Mouse (Mus musculus): ENCODE measurements at regions not wholly inside any gene's neighbourhood (a gene's known extent, or its start where the extent isn't known, plus 50 kb on each side); places are given as distances from the start of the nearest gene placed in this dataset.

DNA sequence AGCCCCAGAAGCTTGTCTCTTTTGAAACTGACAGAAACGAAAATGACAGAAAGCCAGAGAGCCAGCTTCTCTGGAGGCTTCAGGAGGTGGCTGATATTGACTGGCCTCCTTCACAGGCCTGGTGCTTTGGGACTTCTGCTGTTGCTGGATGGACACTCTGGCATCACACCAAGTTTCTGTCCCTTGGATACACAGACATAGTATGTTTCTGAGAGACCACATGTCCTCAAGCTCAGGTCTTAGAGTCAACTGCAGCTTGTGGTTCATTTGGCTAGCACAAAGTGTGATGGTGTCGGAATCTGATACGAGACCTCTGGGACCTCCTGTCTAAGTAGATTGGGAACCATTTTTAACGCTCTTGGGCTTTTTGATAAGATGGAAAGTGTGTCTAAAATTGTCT, 502.0 kb downstream of the Sqor start:
- TF ChIP-seq CTCF (IDR thresholded peaks at IDR 0.05): no peak
- Histone ChIP-seq H3K4me3 (no peak overlapping the region), H3K27ac (no peak overlapping the region)
- no peak for DNase-seq
- intact Hi-C loops (cut with DNase I): no loop called here

DNA sequence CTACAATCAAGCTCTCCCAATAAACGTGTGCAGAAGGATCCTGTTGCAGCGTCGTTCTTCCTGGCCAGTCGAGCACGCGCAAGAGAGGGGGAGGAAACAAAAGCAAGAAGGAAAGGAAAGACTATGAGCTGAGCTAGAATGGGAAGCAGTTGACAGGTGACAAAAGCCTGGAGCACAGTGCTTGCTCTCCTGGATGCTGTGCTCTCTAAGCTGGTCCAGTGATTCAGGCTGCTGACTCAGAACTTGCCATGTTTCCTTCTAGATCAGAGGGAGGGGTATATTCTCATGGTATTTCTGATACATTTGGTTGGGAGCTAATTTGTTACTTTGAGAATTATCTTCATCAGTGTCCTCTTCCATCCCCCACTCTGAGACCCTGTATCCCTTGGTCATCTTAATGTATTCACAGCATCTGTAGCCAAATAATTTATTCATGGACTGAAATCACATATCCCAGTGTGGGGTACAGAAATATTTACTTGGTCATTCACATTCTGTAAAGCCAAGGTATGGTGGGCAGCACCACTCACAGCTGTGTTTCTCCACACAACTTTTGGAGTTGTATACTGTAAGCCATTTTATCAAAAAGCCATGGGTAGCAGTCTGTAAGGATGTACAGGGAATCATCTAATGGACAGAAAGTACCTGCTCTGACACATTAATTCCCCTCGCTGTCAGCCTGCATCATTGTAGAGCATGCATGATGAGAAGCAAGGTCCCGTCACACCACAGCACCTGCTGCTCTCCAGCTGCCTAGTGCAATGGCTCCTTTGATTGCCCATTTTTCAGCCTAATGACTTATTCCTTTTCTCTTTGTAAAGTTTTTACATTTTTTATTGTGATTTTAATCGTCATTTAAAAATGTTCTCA, 510.1 kb downstream of the Sqor start:
- H3K27ac ChIP-seq: no peak overlapping the region

DNA sequence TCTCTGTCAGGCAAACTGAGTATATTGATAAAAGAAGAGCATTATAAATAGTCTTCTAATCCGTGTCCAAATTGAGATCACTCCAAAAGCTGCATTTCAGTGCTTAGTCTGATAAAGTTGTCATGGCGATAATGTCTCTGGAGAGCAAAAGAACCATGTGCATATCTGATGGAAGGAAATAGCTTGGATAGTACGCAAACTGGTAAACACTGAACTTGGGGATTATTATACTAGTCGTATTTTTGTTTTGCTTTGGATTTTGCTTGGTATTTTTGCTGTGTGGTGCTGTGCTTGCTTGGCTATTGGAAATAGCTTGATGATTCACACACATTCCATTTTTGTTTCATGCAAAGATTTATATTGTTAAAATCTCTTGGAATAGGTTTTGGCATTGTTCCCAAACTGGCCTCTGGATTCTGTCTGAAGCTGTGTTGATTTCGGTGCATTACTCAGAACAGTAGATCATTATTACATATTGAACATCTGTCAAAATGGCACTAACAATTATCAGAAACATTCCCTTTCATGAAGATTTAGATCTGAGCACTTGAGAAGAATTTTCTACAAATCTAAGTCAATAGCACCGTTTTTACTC, 510.8 kb downstream of the Sqor start:
- DNase-seq: no peak
- no peak overlapping the region for H3K27ac ChIP-seq
- intact Hi-C loops (cut with DNase I): no loop called here
- H3K4me3 ChIP-seq: no peak overlapping the region
- TF ChIP-seq CTCF (IDR thresholded peaks at IDR 0.05): no peak

More for the DNA sequence above, 510.1 kb downstream of the Sqor start:
- no peak for DNase-seq
- H3K4me3 ChIP-seq: no peak overlapping the region
- intact Hi-C loops (cut with DNase I): no loop called here
- TF ChIP-seq CTCF (IDR thresholded peaks at IDR 0.05): no peak

DNA sequence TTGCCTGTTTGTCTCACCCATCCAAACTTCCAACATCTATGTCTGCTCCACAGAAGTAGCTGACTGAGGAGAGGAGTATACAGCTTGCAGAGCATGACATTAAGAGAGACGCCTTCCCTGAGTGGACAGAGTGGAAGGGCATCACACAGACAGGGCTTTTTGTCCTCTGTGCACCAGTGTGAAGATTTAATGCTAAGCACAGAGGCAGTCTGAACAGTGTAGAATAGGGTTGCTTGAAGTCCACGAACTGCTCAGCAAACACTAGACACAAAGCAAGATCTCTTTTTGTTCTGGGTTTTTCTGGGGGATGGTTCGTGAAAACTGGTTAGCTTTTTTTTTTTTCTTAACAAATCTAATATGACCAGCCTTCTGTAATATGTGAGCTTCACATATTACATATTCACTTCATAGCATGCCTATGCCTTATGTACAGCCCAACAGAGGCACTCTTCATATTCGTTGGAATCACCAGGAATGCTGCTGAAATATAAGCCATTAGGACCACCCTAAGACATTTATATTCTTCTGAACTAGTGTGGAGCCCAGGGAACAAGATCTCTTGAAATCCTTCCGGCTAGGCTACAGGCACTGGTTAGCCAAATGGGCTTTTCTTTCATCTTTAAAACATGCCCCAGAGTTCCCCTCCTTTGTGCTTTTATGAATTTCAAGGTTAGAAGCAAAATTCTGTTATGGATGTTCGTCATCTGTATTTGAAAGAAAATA, 546.7 kb downstream of the Sqor start:
- Histone ChIP-seq H3K4me3 (no peak overlapping the region), H3K27ac (no peak overlapping the region)
- intact Hi-C loops (cut with DNase I): no loop called here
- DNase-seq: no peak
- no peak for TF ChIP-seq CTCF (IDR thresholded peaks at IDR 0.05)

DNA sequence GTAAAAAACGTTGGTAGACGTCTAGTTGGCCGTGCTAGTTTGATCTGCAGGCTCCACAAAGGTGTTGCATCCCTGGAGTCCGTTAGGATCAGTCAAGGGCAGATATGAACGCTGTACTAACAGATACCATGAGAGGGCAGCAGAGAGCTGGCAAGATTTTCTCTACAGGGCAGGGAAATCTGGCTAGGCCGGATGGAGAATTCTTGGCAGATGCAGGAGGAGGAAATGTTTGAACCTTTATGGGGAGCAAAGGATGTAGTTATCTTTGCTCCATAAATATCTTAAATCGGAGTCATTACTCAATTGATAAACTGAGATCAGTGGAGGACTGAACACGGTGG, 547.2 kb downstream of the Sqor start:
- TF ChIP-seq CTCF (IDR thresholded peaks at IDR 0.05): peak; percentile 75
- H3K27ac ChIP-seq: no peak overlapping the region
- no peak overlapping the region for H3K4me3 ChIP-seq
- peak; percentile 35 for DNase-seq
- intact Hi-C loops (cut with DNase I): no loop called here

DNA sequence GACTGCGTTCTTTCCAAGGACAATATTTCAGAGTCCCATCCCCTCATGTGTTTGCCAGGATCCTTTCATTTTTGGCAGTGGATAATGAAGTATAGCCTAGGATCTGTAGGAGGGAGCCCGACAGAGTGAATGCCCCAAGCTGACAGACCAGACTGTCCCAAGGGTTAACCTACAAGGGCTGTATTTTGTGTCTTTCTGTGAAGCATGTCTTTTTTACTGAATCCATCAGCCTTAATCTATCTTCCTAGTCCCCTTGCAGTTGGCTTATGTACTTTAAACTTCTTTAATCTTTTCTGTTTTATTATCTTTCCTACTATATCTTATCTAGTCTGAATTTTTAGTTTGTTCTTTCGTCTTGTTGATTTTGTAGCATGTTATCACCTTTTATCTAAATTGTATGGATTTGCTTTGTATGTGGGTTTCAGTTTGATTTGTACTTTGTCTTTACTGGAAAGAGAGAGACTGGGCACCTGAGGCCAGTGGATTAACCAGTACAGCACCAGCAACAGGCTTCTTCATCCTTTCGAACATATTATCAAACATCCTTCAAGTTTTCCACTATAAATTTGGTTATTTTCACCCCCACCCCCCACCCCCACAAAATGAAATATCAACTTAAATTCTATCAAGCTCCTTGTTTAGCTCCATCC, 555.5 kb downstream of the Sqor start:
- no peak for TF ChIP-seq CTCF (IDR thresholded peaks at IDR 0.05)
- Histone ChIP-seq H3K4me3 (no peak overlapping the region), H3K27ac (no peak overlapping the region)
- DNase-seq: no peak
- intact Hi-C loops (cut with DNase I): no loop called here

DNA sequence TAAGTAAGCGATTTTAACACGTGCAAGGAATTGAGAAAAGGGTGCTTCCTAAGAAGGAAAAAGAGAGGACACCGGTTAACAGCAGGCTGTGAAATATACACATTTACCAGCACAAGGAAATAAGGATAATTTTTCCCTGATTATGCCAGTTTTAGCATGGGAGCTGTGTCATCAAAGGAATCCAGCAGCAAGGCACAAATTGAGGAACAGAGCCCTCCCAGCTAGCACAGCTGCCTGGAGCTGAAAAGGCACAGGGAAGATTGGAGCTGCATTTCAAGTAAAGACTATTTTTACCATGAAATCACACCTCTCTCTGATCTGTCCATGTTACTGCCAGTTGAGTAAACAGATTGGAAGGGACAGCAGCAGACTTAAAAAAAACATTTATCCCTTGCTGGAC, 558.7 kb downstream of the Sqor start:
- Histone ChIP-seq H3K27ac (no peak overlapping the region), H3K4me3 (no peak overlapping the region)
- no peak for TF ChIP-seq CTCF (IDR thresholded peaks at IDR 0.05)
- DNase-seq: no peak
- intact Hi-C loops (cut with DNase I): no loop called here

DNA sequence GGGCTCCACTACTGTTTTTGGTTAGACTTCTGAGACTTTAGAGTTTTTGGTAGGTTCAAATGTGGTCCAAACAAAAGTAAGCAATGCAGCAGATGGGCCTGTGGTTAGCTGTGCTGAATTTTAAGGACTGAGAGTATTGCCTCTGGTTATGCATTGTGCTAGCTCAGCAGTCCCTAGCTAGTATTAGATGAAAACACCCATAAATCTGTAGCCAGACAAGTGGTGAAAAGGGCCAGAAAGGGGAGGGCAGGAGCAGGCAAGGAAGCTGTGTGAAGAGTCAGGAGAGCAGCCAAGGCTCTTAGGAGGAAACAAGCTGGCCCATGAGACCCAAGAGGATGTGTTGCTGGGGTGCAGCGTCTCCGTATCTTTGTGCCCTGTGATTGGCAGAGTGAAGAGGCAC, 559.9 kb downstream of the Sqor start:
- H3K4me3 ChIP-seq: no peak overlapping the region
- TF ChIP-seq CTCF (IDR thresholded peaks at IDR 0.05): no peak
- intact Hi-C loops (cut with DNase I): no loop called here
- no peak overlapping the region for H3K27ac ChIP-seq
- no peak for DNase-seq

DNA sequence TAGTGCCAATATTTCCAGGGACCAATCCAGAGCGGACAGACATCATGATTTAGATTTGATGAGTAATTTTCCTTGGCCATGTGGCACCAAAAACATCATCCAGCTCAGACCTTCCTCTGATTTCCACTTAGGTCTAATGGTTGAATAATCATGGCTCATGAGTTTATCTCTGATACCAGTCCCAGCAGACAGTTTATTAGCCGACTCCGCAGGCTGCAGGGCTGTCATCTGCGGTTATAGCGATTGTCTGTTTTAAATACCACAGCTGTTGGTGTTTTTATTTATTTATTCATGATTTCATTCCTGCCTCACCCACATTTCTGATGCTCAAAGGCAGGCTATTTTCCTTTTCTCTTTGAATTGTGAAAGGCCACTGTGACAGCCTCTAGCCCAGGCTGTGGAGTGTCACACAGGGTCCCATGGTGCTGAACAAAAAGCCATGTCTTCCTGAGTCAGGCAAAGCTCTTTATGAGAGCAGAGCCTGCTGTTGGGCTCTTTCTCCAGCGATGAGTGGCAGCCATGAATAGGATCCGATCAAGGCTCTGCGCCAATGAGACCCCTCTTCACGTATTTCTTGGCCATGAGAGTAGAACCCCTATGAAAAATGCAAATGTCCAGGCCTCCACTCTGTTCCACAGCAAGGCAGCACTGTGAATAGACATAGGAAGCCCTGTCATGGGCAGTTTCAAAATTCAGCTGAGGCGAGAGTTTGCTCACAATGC, 584.7 kb downstream of the Sqor start:
- no peak overlapping the region for H3K27ac ChIP-seq
- DNase-seq: no peak
- intact Hi-C loops (cut with DNase I): no loop called here
- no peak overlapping the region for H3K4me3 ChIP-seq
- TF ChIP-seq CTCF (IDR thresholded peaks at IDR 0.05): no peak

DNA sequence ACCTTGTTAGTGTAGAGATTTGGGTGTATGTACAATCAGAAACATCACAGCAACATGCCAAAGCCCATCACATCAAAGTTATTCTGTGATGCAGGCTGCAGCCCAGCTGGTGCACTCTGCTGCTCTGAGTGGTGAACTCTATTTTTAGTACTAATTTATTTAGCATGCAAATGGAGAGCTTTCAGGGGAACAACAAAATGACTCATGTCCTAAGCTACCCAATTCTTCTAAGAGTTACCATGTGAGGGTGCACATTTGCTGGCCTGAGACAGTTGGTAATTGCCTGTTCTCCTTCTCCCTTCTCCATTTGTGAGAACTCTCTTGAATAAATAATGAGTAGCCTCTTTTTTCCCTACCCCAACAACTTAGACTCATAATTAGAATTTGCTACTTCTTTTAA, 599.2 kb downstream of the Sqor start:
- Histone ChIP-seq H3K27ac (no peak overlapping the region), H3K4me3 (no peak overlapping the region)
- TF ChIP-seq CTCF (IDR thresholded peaks at IDR 0.05): no peak
- no peak for DNase-seq
- intact Hi-C loops (cut with DNase I): no loop called here

DNA sequence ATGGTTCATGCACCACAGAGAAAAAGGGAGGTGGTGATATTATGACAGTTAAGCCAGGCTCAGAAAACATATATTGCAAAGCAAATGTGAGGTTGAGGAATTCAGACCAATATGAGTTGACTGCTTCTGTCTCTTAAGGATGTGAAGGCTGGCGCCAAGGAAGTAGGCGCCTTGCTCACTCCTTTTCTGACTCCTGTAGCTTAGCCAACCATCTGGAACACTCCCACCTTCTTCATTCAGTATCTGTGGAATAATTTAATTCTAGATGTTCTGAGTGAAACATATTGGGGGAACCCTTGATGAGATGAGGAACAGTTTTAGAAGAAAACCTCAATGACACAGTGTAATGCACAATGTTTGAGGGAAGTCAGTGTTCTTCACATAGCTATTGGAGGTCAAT, 601.5 kb downstream of the Sqor start:
- Histone ChIP-seq H3K4me3 (no peak overlapping the region), H3K27ac (no peak overlapping the region)
- TF ChIP-seq CTCF (IDR thresholded peaks at IDR 0.05): no peak
- no peak for DNase-seq
- intact Hi-C loops (cut with DNase I): no loop called here

DNA sequence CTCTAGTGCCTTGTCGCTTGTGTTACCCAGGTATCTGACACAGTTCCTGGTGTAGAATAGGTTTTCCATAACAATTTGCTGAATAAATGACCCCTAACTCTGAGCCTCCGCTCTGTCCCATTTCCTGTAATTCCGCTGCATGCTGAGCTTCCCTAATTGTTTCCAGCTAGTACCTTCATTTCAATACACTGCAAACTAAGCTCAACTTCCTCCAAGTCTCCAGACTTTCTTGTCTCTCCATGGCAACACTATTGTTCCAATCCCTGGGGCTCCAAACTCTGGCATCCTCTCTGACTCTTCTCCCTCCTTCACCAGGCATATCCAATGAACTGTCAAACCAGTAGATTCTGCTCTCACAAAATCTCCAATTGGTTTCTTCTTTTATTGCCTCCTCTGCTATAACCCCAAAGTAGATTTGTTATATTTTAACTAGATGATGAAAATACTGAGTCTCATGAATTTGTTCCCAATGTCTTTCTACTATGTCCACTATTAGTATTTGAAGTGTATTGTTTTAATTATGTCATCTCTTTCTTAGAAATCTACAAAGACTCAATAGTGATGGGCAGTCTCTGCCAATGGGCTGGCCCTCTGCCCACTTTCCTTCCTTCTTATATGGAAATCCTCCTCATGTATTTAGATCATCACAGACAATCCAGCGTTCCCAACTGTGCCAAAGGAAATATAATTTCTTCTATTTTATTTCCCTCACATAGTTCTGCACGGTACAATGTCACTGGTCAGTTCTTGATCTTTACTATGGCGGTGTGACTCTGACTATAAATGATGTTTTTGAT, 620.8 kb downstream of the Sqor start:
- Histone ChIP-seq H3K4me3 (no peak overlapping the region), H3K27ac (no peak overlapping the region)
- no peak for TF ChIP-seq CTCF (IDR thresholded peaks at IDR 0.05)
- intact Hi-C loops (cut with DNase I): no loop called here
- no peak for DNase-seq
